Mouse (Mus musculus) lung, adult 2 months (tissue): ENCODE results near the gene Gpr146.

Experiments
- CTCF ChIP-seq: fragments of 200-500 bp; IDR thresholded peaks from 2 replicates; pipeline ENCODE4 v1.5.1; 2011; ENCODE audit warnings: mild to moderate bottlenecking, low read length, control low read depth; ENCODE audit not compliant: insufficient read depth
- POLR2A ChIP-seq: fragments of 200-500 bp; IDR thresholded peaks from 2 replicates; pipeline ENCODE4 v1.6.1; 2011; ENCODE audit warnings: low read depth, mild to moderate bottlenecking, control low read depth, low read length, borderline replicate concordance; ENCODE audit errors: extremely low read depth

DNA sequence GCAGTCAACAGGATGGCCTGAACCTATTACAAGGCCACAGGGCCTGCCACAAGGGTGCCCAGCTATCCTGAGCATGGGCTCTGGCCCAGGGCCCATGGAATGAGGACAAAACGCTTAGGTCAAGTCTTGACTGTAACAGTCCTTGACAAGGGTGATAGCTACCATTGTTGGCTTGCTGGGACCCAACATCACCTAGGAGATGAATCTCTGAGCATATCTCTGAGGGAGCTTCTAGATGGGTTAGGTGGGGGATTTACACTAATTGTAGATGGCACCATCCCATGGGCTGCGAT lies 64.2 kb downstream of the Gpr146 start:
- TF ChIP-seq POLR2A (no peak), CTCF (no peak)
